Mouse (Mus musculus): ENCODE measurements around the gene Cd47. TPM values are rescaled to one million over a fixed set of nuclear protein-coding genes. Genes with fewer than 3 reads are reported as not detected.

Gene Cd47
- 66.8 and 77.7 TPM in 2 replicates for polyA plus RNA-seq (2015; fragmentation: Nextera tagmentation; extraction: Ambion mirVana)

DNA sequence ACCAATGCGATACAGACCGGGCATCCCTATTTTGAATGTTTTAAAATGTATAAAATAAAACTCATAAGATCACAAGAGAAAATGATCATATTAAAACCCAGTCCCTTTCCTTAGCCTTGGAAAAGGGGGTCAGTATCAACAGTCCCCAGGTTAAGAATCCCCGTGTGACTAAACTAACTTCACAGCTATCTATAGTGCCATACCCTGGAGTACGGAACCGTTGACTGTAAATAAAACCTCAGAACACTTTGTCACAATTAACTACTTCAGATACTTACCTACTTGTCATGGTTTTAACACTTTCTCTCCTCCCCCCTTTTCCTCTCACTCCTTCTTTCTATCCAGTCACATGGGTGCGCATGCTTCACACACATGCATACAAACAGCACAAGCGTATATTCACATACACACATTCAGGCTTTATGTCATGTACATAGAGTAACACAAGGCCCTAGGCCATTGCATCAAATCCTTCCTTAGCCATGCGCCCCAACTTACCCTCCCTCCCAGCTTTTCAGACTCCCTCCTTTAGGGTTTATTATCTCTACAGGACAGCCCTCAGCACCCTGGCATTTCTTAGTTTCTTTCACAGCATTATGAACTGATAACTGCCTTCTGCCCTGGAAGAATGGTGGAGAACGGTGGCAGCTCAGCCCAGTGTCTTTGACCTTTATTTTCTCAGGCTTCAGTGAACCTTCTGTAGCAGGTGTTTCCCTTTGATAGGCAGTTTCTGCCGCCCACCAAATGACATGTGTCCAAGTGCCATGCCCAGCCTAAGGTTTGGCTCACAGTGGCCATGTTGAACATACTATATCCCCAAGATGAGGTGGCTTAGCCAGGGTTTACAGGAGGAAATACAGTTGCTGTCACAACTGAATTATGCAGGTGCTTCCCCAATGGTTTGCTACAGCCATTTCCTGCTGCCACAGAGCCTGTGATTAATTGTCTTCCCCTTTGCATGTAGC is at the start of gene Cd47:
Gene Cd47, plus strand, starts transcription at position 937 of the 965 bp plus-strand sequence.
- no peak within 1 kb of the TSS for H3K9ac ChIP-seq
- H3K4me2 ChIP-seq = no peak within 1 kb of the TSS
- no peaks in the 10 kb centered on the region for H3K27me3 ChIP-seq
- H3K9me3 ChIP-seq (replicated peaks) = no peaks in the 10 kb centered on the region
- peaks cover 8% of the 10 kb centered on the region for H3K4me1 ChIP-seq (replicated peaks)
- peak within 1 kb of the TSS; percentile 17 for H3K27ac ChIP-seq
- H3K4me3 ChIP-seq = no peak within 1 kb of the TSS
- no peaks in the 10 kb centered on the region for H3K36me3 ChIP-seq
- ATAC-seq (replicated peaks; ENCODE audit: insufficient number of reproducible peaks, insufficient read depth, low FRiP score, low read depth) = no peak
- 64% methylated on average over 10 of the region's 10 CpGs for WGBS

DNA sequence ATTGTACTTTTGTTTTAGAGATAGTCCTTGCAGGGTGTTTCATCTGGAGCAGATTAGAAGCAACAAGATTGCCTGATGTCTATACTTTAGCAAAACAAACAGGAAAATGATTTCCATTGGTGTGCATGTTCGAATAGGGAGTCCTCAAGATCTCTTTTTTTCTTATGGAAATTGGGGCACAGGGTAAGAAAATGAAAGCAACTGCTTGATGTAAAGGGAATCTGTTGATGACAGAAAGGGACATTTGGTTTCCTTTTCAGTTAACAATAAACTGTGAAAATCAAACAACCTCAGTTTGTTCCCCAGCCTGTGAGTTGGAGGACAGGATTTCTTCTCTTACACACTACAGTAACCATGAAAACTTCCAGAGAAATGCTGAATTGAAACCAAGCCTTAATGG is 47.4 kb upstream of the Cd47 start:
- WGBS = 83% methylated on average over 1 of the region's 1 CpGs

GRCm38 (mm10) chr16:49753318-49753717 is 47.0 kb upstream of the Cd47 start:
- WGBS = 53% methylated on average over 3 of the region's 3 CpGs
- H3K4me2 ChIP-seq = no peak overlapping the region

More for the DNA sequence above, 47.4 kb upstream of the Cd47 start:
- Histone ChIP-seq H3K4me1 (replicated peaks) (no peaks in the 10 kb centered on the region), H3K9me3 (replicated peaks) (no peaks in the 10 kb centered on the region), H3K27me3 (no peaks in the 10 kb centered on the region), H3K27ac (no peak overlapping the region), H3K4me2 (no peak overlapping the region), H3K4me3 (no peak overlapping the region), H3K36me3 (no peaks in the 10 kb centered on the region), H3K9ac (no peak overlapping the region)
- no peak for ATAC-seq (replicated peaks; ENCODE audit: insufficient number of reproducible peaks, insufficient read depth, low FRiP score, low read depth)

GRCm38 (mm10) chr16:49760517-49761203 is 39.7 kb upstream of the Cd47 start:
- peak overlapping the region; percentile 45 for H3K4me2 ChIP-seq
- WGBS = 58% methylated on average over 17 of the region's 17 CpGs
- no peaks in the 10 kb centered on the region for H3K9me3 ChIP-seq (replicated peaks)
- H3K27ac ChIP-seq = no peak overlapping the region
- H3K4me1 ChIP-seq (replicated peaks) = no peaks in the 10 kb centered on the region; the same call in 1 of the 2 replicates
- no peak overlapping the region for H3K4me3 ChIP-seq
- H3K27me3 ChIP-seq = no peaks in the 10 kb centered on the region
- no peak overlapping the region for H3K9ac ChIP-seq
- ATAC-seq (replicated peaks; ENCODE audit: insufficient number of reproducible peaks, insufficient read depth, low FRiP score, low read depth) = no peak
- no peaks in the 10 kb centered on the region for H3K36me3 ChIP-seq

More at GRCm38 (mm10) chr16:49753318-49753717, 47.0 kb upstream of the Cd47 start:
- Histone ChIP-seq H3K27me3 (no peaks in the 10 kb centered on the region), H3K4me1 (replicated peaks) (no peaks in the 10 kb centered on the region), H3K4me3 (no peak overlapping the region), H3K9me3 (replicated peaks) (no peaks in the 10 kb centered on the region), H3K9ac (no peak overlapping the region), H3K36me3 (no peaks in the 10 kb centered on the region), H3K27ac (no peak overlapping the region)
- ATAC-seq (replicated peaks; ENCODE audit: insufficient number of reproducible peaks, insufficient read depth, low FRiP score, low read depth) = no peak

DNA sequence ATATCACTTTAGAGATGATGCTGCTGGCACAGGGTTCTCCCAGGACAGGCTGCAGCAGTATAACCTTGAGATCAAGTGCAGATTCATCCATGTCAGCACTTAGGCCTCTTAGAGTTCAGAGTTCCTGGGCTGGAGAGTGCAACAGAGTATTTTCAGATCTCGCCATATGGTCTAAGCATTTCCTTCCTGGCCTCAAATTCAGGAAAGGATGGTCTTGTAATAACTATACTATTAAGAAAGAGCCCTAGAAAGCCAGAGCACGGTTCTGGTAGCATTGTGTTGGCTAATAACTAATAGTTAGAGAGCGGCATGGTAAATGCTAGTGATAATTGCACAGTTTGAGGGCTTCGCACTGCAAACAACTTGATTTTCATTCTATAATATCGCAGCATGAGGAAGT is 38.4 kb upstream of the Cd47 start:
- Histone ChIP-seq H3K4me2 (no peak overlapping the region), H3K9ac (no peak overlapping the region), H3K9me3 (replicated peaks) (no peaks in the 10 kb centered on the region), H3K27me3 (no peaks in the 10 kb centered on the region), H3K4me1 (replicated peaks) (no peaks in the 10 kb centered on the region; the same call in 1 of the 2 replicates), H3K27ac (no peak overlapping the region), H3K4me3 (no peak overlapping the region), H3K36me3 (no peaks in the 10 kb centered on the region)
- ATAC-seq (replicated peaks; ENCODE audit: insufficient number of reproducible peaks, insufficient read depth, low FRiP score, low read depth) = no peak
- WGBS = 80% methylated on average over 5 of the region's 5 CpGs

- no peak overlapping the region for H3K4me3 ChIP-seq
- H3K9me3 ChIP-seq (replicated peaks) = no peaks in the 10 kb centered on the region
- no peak overlapping the region for H3K27ac ChIP-seq
- no peaks in the 10 kb centered on the region for H3K36me3 ChIP-seq
- H3K4me2 ChIP-seq = no peak overlapping the region
- H3K27me3 ChIP-seq = no peaks in the 10 kb centered on the region
- 56% methylated on average over 3 of the region's 3 CpGs for WGBS
- ATAC-seq (replicated peaks; ENCODE audit: insufficient number of reproducible peaks, insufficient read depth, low FRiP score, low read depth) = no peak
- H3K9ac ChIP-seq = no peak overlapping the region
- H3K4me1 ChIP-seq (replicated peaks) = no peaks in the 10 kb centered on the region; the same call in 1 of the 2 replicates
Observed at GRCm38 (mm10) chr16:49766326-49766725, 34.0 kb upstream of the Cd47 start.

- Histone ChIP-seq H3K4me3 (no peak overlapping the region), H3K4me1 (replicated peaks) (0 out of 2 replicates have a peak, but pooled peaks cover 3% of the 10 kb centered on the region), H3K27ac (no peak overlapping the region), H3K9me3 (replicated peaks) (no peaks in the 10 kb centered on the region), H3K27me3 (no peaks in the 10 kb centered on the region), H3K9ac (no peak overlapping the region), H3K4me2 (no peak overlapping the region), H3K36me3 (no peaks in the 10 kb centered on the region)
- 80% methylated on average over 4 of the region's 4 CpGs for WGBS
- ATAC-seq (replicated peaks; ENCODE audit: insufficient number of reproducible peaks, insufficient read depth, low FRiP score, low read depth) = no peak
Observed at GRCm38 (mm10) chr16:49768491-49769031, 31.8 kb upstream of the Cd47 start.

- Histone ChIP-seq H3K4me3 (no peak overlapping the region), H3K4me2 (no peak overlapping the region), H3K9me3 (replicated peaks) (no peaks in the 10 kb centered on the region), H3K9ac (no peak overlapping the region), H3K27me3 (no peaks in the 10 kb centered on the region), H3K4me1 (replicated peaks) (0 out of 2 replicates have a peak, but pooled peaks cover 3% of the 10 kb centered on the region), H3K27ac (no peak overlapping the region; the same call in 1 of the 2 replicates), H3K36me3 (no peaks in the 10 kb centered on the region)
- WGBS = 52% methylated on average over 2 of the region's 2 CpGs
- ATAC-seq (replicated peaks; ENCODE audit: insufficient number of reproducible peaks, insufficient read depth, low FRiP score, low read depth) = no peak
Observed at GRCm38 (mm10) chr16:49769831-49770261, 30.5 kb upstream of the Cd47 start.

- Histone ChIP-seq H3K9me3 (replicated peaks) (no peaks in the 10 kb centered on the region), H3K4me2 (no peak overlapping the region), H3K4me3 (no peak overlapping the region), H3K36me3 (no peaks in the 10 kb centered on the region), H3K4me1 (replicated peaks) (0 out of 2 replicates have a peak, but pooled peaks cover 3% of the 10 kb centered on the region), H3K27me3 (no peaks in the 10 kb centered on the region), H3K27ac (no peak overlapping the region; the same call in 1 of the 2 replicates), H3K9ac (no peak overlapping the region)
- no peak for ATAC-seq (replicated peaks; ENCODE audit: insufficient number of reproducible peaks, insufficient read depth, low FRiP score, low read depth)
- WGBS = 74% methylated on average over 12 of the region's 12 CpGs
Observed at GRCm38 (mm10) chr16:49770320-49771189, 29.8 kb upstream of the Cd47 start.

- Histone ChIP-seq H3K27me3 (no peaks in the 10 kb centered on the region), H3K9ac (no peak overlapping the region), H3K4me3 (no peak overlapping the region), H3K27ac (no peak overlapping the region), H3K9me3 (replicated peaks) (no peaks in the 10 kb centered on the region), H3K36me3 (no peaks in the 10 kb centered on the region), H3K4me1 (replicated peaks) (0 out of 2 replicates have a peak, but pooled peaks cover 3% of the 10 kb centered on the region), H3K4me2 (no peak overlapping the region)
- no peak for ATAC-seq (replicated peaks; ENCODE audit: insufficient number of reproducible peaks, insufficient read depth, low FRiP score, low read depth)
- 68% methylated on average over 7 of the region's 7 CpGs for WGBS
Observed at GRCm38 (mm10) chr16:49771609-49772396, 28.5 kb upstream of the Cd47 start.
